Mouse (Mus musculus) CH12.LX (cell line): ENCODE results near the gene Gm20518. TPM values are rescaled to one million over a fixed set of nuclear protein-coding genes. Genes with fewer than 3 reads are reported as not detected.

Experiments
- DNase-seq: peaks from one replicate; pipeline ENCODE4 v3.0.0-alpha.2; 2013; ENCODE audit errors: extremely low read depth
- H3K27ac ChIP-seq: 2 replicates; pipeline ENCODE4 v1.5.1; 2012; ENCODE audit warnings: low read depth, mild to moderate bottlenecking, control low read depth, moderate library complexity; ENCODE audit not compliant: insufficient read depth
- H3K27me3 ChIP-seq: replicated peaks from 2 replicates; pipeline ENCODE3; 2012; ENCODE audit warnings: inconsistent platforms
- H3K36me3 ChIP-seq, 2 experiments: replicated peaks in 1 of 2; 2 replicates each; pipeline versions ENCODE3 to v1.6.1; 2012; ENCODE audit warnings: inconsistent platforms in 1 of 2, low read length in 1 of 2, mild to moderate bottlenecking in 1 of 2, mixed read lengths in 1 of 2, moderate library complexity in 1 of 2; ENCODE audit not compliant: control insufficient read depth in 1 of 2, insufficient read depth in 1 of 2
- H3K4me1 ChIP-seq, 2 experiments: 2 replicates each; pipeline ENCODE4 v1.6.1; 2012; ENCODE audit warnings: inconsistent platforms in 1 of 2, moderate library complexity in 1 of 2; ENCODE audit not compliant: insufficient read depth in 2 of 2, control insufficient read depth in 1 of 2
- H3K4me2 ChIP-seq: 2 replicates; pipeline ENCODE4 v1.6.1; 2012; ENCODE audit warnings: low read depth, mild to moderate bottlenecking, control low read depth; ENCODE audit not compliant: poor library complexity, insufficient read depth, severe bottlenecking
- H3K4me3 ChIP-seq, 3 experiments: fragments of 150-350 bp in 1 of 3; sonication (generic) in 1 of 3; replicated peaks in 1 of 3; 2 replicates each; pipeline versions ENCODE3 to v1.5.1; 2011 to 2012; ENCODE audit warnings: low read depth in 2 of 3, low read length in 2 of 3, mild to moderate bottlenecking in 2 of 3, moderate library complexity in 2 of 3, control low read depth in 1 of 3, improper control_type of control experiment in 1 of 3, inconsistent platforms in 1 of 3, mixed read lengths in 1 of 3; ENCODE audit not compliant: poor library complexity in 1 of 3
- H3K79me2 ChIP-seq: replicated peaks from 2 replicates; pipeline ENCODE4 v1.6.1; 2012; ENCODE audit warnings: mild to moderate bottlenecking, moderate library complexity; ENCODE audit not compliant: control insufficient read depth, poor library complexity, insufficient read depth, severe bottlenecking; ENCODE audit errors: extremely low read depth
- H3K9ac ChIP-seq: 2 replicates; pipeline ENCODE4 v1.6.1; 2012; ENCODE audit warnings: low read depth, mild to moderate bottlenecking, control low read depth, moderate library complexity; ENCODE audit not compliant: insufficient read depth
- H3K9me3 ChIP-seq: replicated peaks from 2 replicates; pipeline ENCODE3; 2012; ENCODE audit warnings: low read length, inconsistent platforms, mixed read lengths
- CHD1 ChIP-seq: IDR thresholded peaks from 2 replicates; pipeline ENCODE4 v1.6.1; 2012; ENCODE audit warnings: low read depth, low read length, improper control_type of control experiment, inconsistent platforms
- ELF1 ChIP-seq: IDR thresholded peaks from 2 replicates; pipeline ENCODE4 v1.6.1; 2014; ENCODE audit warnings: low read depth, mild to moderate bottlenecking, inconsistent platforms, low read length, improper control_type of control experiment
- EP300 ChIP-seq: IDR thresholded peaks from 2 replicates; pipeline ENCODE4 v1.6.1; 2011; ENCODE audit warnings: low read length, improper control_type of control experiment
- ETS1 ChIP-seq: conservative IDR thresholded peaks from 2 replicates; pipeline ENCODE4 v1.6.1; 2012; ENCODE audit warnings: low read depth, mild to moderate bottlenecking, inconsistent platforms, low read length, improper control_type of control experiment, moderate library complexity
- GABPA ChIP-seq: IDR thresholded peaks from 2 replicates; pipeline ENCODE4 v1.6.1; 2012; ENCODE audit warnings: low read depth, low read length, improper control_type of control experiment, inconsistent platforms; ENCODE audit not compliant: insufficient replicate concordance
- KAT2A ChIP-seq: IDR thresholded peaks from 2 replicates; pipeline ENCODE4 v1.6.1; 2012; ENCODE audit warnings: low read length, improper control_type of control experiment, inconsistent platforms; ENCODE audit not compliant: insufficient replicate concordance
- MAFK ChIP-seq: IDR thresholded peaks from 2 replicates; pipeline ENCODE4 v1.6.1; 2011; ENCODE audit warnings: low read length, improper control_type of control experiment; ENCODE audit not compliant: insufficient replicate concordance
- MAX ChIP-seq: IDR thresholded peaks from 2 replicates; pipeline ENCODE4 v1.6.1; 2011; ENCODE audit warnings: low read length, improper control_type of control experiment
- MEF2A ChIP-seq: IDR thresholded peaks from 2 replicates; pipeline ENCODE4 v1.6.1; 2014; ENCODE audit warnings: low read depth, mild to moderate bottlenecking, inconsistent platforms, low read length, improper control_type of control experiment, borderline replicate concordance
- MXI1 ChIP-seq: IDR thresholded peaks from 2 replicates; pipeline ENCODE4 v1.6.1; 2011; ENCODE audit warnings: mild to moderate bottlenecking, low read depth, low read length, improper control_type of control experiment
- NELFE ChIP-seq: IDR thresholded peaks from 2 replicates; pipeline ENCODE4 v1.6.1; 2011; ENCODE audit warnings: low read depth, low read length, improper control_type of control experiment
- NRF1 ChIP-seq: IDR thresholded peaks from 2 replicates; pipeline ENCODE4 v1.6.1; 2014; ENCODE audit warnings: low read depth, mild to moderate bottlenecking, inconsistent platforms, low read length, improper control_type of control experiment, moderate library complexity
- POLR2A ChIP-seq: IDR thresholded peaks from 2 replicates; pipeline ENCODE4 v1.6.1; 2011; ENCODE audit warnings: low read depth, mild to moderate bottlenecking, improper control_type of control experiment, low read length
- RCOR1 ChIP-seq: conservative IDR thresholded peaks from 2 replicates; pipeline ENCODE4 v1.6.1; 2012; ENCODE audit warnings: low read depth, mild to moderate bottlenecking, inconsistent platforms, low read length, improper control_type of control experiment
- SMC3 ChIP-seq: IDR thresholded peaks from 2 replicates; pipeline ENCODE4 v1.6.1; 2011; ENCODE audit warnings: low read depth, low read length, improper control_type of control experiment
- TBP ChIP-seq: conservative IDR thresholded peaks from 2 replicates; pipeline ENCODE4 v1.6.1; 2011; ENCODE audit warnings: low read depth, low read length, improper control_type of control experiment
- TCF12 ChIP-seq: IDR thresholded peaks from 2 replicates; pipeline ENCODE4 v1.6.1; 2014; ENCODE audit warnings: low read depth, mild to moderate bottlenecking, inconsistent platforms, low read length, improper control_type of control experiment
- ZKSCAN1 ChIP-seq: IDR thresholded peaks from 2 replicates; pipeline ENCODE4 v1.6.1; 2012; ENCODE audit warnings: low read depth, inconsistent platforms, low read length, improper control_type of control experiment, borderline replicate concordance
- ZMIZ1 ChIP-seq: IDR thresholded peaks from 2 replicates; pipeline ENCODE4 v1.6.1; 2012; ENCODE audit warnings: low read depth, mild to moderate bottlenecking, inconsistent platforms, low read length, improper control_type of control experiment
- dilution Hi-C: fragments of 300-500 bp; cut with MboI; formaldehyde crosslinking; loops from 2 replicates; pipeline ENCODE4 v1.14.3; 2020; ENCODE audit warnings: low sequenced_read_pairs; ENCODE audit not compliant: extremely low pct_unique_long_range_greater_than_20kb, extremely low pct_ligation_motif_present
- in situ Hi-C: fragments of 300-500 bp; cut with MboI; formaldehyde crosslinking; loops from 3 replicates; pipeline ENCODE4 v1.14.3; 2019; ENCODE audit warnings: low sequenced_read_pairs, low pct_ligation_motif_present, low pct_unique_long_range_greater_than_20kb, mixed read lengths
- polyA plus RNA-seq: library from polyadenylated mRNA; unstranded; fragments of >175 nt; gene quantifications from 2 replicates; pipeline ENCODE4 v1.2.1, GENCODE M21; 2012; ENCODE audit warnings: low read depth; ENCODE audit not compliant: insufficient read length
- total RNA-seq, 2 experiments: library from RNA; depleted of rRNA; stranded (reverse); fragments of 300-350 nt in 1 of 2; fragments of >200 nt in 1 of 2; gene quantifications; 2 replicates each; pipeline ENCODE4 v1.2.3; 2012 to 2014

Gene Gm20518
- total and polyA plus RNA-seq, 3 experiments = 0.16 to 0.91 (median 0.21) TPM

- H3K4me1 ChIP-seq = peaks cover 0 to 13% of the 10 kb centered on the region in 2 experiments; a peak in 2 of 4 replicates
- no peak for DNase-seq
- H3K4me3 ChIP-seq = no peak overlapping the region
- no peaks in the 10 kb centered on the region for H3K9me3 ChIP-seq
- in situ Hi-C loops = no loop called here
- no peaks in the 10 kb centered on the region for H3K27me3 ChIP-seq
- dilution Hi-C loops = no loop called here
- no peak overlapping the region for H3K4me2 ChIP-seq
- H3K27ac ChIP-seq = no peak overlapping the region
- peaks cover 26 to 79% of the 10 kb centered on the region in 2 experiments for H3K36me3 ChIP-seq
- TF ChIP-seq NRF1 = no peak
- TF ChIP-seq TBP = no peak
- no peak for TF ChIP-seq SMC3
- TF ChIP-seq TCF12 = no peak
- TF ChIP-seq MEF2A = no peak
- no peak for TF ChIP-seq POLR2A
- no peak for TF ChIP-seq MXI1
- no peak for TF ChIP-seq KAT2A
- no peak for TF ChIP-seq MAX
- TF ChIP-seq ZKSCAN1 = no peak
- TF ChIP-seq MAFK = no peak
- no peak for TF ChIP-seq RCOR1
- no peak for TF ChIP-seq GABPA
- TF ChIP-seq, all 38 proteins: peak for 0
- Histone ChIP-seq H3K79me2 (peaks cover 18% of the 10 kb centered on the region), H3K9ac (no peak overlapping the region)
These were observed 18.5 kb downstream of the Gm20518 start for GRCm38 (mm10) chr16:17872995-17873394.

GRCm38 (mm10) chr16:17871248-17871647 is 20.2 kb downstream of the Gm20518 start:
- Histone ChIP-seq H3K36me3 (peaks cover 29 to 81% of the 10 kb centered on the region in 2 experiments), H3K79me2 (peaks cover 15% of the 10 kb centered on the region)
- TF ChIP-seq ETS1 (no peak), ZMIZ1 (no peak), EP300 (no peak), CHD1 (no peak), GABPA (no peak), ELF1 (no peak), NELFE (no peak), MAFK (no peak)
- TF ChIP-seq, all 38 proteins: peak for 0
- Histone ChIP-seq H3K27ac (no peak overlapping the region), H3K4me3 (no peak overlapping the region), H3K4me2 (no peak overlapping the region), H3K4me1 (peaks cover 0 to 13% of the 10 kb centered on the region in 2 experiments; a peak in 2 of 4 replicates), H3K9ac (no peak overlapping the region), H3K27me3 (no peaks in the 10 kb centered on the region), H3K9me3 (no peaks in the 10 kb centered on the region)
- no peak for DNase-seq
- in situ Hi-C loops (no loop called here), dilution Hi-C loops (no loop called here)
